Mouse (Mus musculus): ENCODE results near the gene 4930578G10Rik.

- TF ChIP-seq POLR2A (IDR thresholded peaks at IDR 0.05; ENCODE audit: insufficient read depth, low read depth, low read length) (no peak), CTCF (IDR thresholded peaks at IDR 0.05) (no peak)
These were observed 132.8 kb downstream of the 4930578G10Rik start for GRCm38 (mm10) chr4:42868193-42868592.
